Mouse (Mus musculus): ENCODE measurements at regions not wholly inside any gene's neighbourhood (a gene's known extent, or its start where the extent isn't known, plus 50 kb on each side); places are given as distances from the start of the nearest gene placed in this dataset.
A peak's percentile ranks its signal among the peaks of the same experiment; 100 is the strongest.

- ATAC-seq = peak; percentile 60
- 35% methylated on average over 7 of the region's 7 CpGs for WGBS
- no peaks in the 10 kb centered on the region for H3K27me3 ChIP-seq (replicated peaks; ENCODE audit: control insufficient read depth, insufficient read depth, low read length)
- H3K9me3 ChIP-seq (replicated peaks; ENCODE audit: control insufficient read depth, low read length) = no peaks in the 10 kb centered on the region
- no peak overlapping the region for H3K4me2 ChIP-seq (ENCODE audit: low read length)
- H3K27ac ChIP-seq (ENCODE audit: low read depth, low read length) = no peak overlapping the region
- DNase-seq (ENCODE audit: low spot score) = peak; percentile 38
- H3K4me1 ChIP-seq (ENCODE audit: control insufficient read depth, insufficient read depth, low read length) = peaks cover 9% of the 10 kb centered on the region; the same call in 1 of the 2 replicates
- H3K36me3 ChIP-seq (ENCODE audit: control insufficient read depth, insufficient read depth, low read length) = no peaks in the 10 kb centered on the region
- no peak overlapping the region for H3K4me3 ChIP-seq (ENCODE audit: low read depth, low read length)
- H3K9ac ChIP-seq (ENCODE audit: low read length) = no peak overlapping the region
Measured at GRCm38 (mm10) chr4:28298911-28299353, 514.0 kb upstream of the Epha7 start.

GRCm38 (mm10) chr4:28300018-28300440 lies 512.9 kb upstream of the Epha7 start:
- Histone ChIP-seq H3K36me3 (ENCODE audit: control insufficient read depth, insufficient read depth, low read length) (no peaks in the 10 kb centered on the region), H3K9me3 (replicated peaks; ENCODE audit: control insufficient read depth, low read length) (no peaks in the 10 kb centered on the region), H3K27ac (ENCODE audit: low read depth, low read length) (no peak overlapping the region), H3K4me3 (ENCODE audit: low read depth, low read length) (no peak overlapping the region), H3K4me2 (ENCODE audit: low read length) (peak overlapping the region; percentile 39), H3K9ac (ENCODE audit: low read length) (no peak overlapping the region), H3K27me3 (replicated peaks; ENCODE audit: control insufficient read depth, insufficient read depth, low read length) (no peaks in the 10 kb centered on the region), H3K4me1 (ENCODE audit: control insufficient read depth, insufficient read depth, low read length) (peaks cover 9% of the 10 kb centered on the region; the same call in 1 of the 2 replicates)
- 1% methylated on average over 13 of the region's 13 CpGs for WGBS
- ATAC-seq = peak; percentile 54
- DNase-seq (ENCODE audit: low spot score) = peak; percentile 74

DNA sequence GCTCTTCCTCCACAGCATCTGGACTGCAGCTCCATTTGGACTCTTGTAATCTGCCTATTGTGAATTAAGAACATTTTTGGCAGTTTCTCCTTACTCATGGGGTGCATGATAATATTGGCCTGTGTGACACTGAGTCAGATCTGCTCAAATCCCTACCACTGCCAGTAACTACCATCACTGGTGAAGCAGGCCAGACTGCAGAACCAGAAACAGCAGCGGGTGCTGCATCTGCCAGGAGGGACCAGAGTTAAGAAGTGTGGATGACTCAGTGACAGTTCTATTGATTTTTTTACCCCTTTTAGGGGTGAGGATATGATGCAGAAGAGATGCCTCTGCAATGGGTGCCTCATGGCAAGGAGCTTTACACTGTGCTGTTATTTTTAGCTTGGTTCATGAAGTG lies 511.2 kb upstream of the Epha7 start:
- 32% methylated on average over 1 of the region's 1 CpGs for whole genome bisulfite sequencing
- Histone ChIP-seq H3K36me3 (ENCODE audit: control insufficient read depth, insufficient read depth, low read length) (no peaks in the 10 kb centered on the region), H3K9me3 (replicated peaks; ENCODE audit: control insufficient read depth, low read length) (no peaks in the 10 kb centered on the region), H3K27me3 (replicated peaks; ENCODE audit: control insufficient read depth, insufficient read depth, low read length) (no peaks in the 10 kb centered on the region), H3K4me2 (ENCODE audit: low read length) (no peak overlapping the region), H3K27ac (ENCODE audit: low read depth, low read length) (no peak overlapping the region), H3K9ac (ENCODE audit: low read length) (no peak overlapping the region), H3K4me3 (ENCODE audit: low read depth, low read length) (no peak overlapping the region), H3K4me1 (ENCODE audit: control insufficient read depth, insufficient read depth, low read length) (peaks cover 9% of the 10 kb centered on the region; the same call in 1 of the 2 replicates)
- DNase-seq (ENCODE audit: low spot score) (peak; percentile 22), ATAC-seq (peak; percentile 11; the same call in 1 of the 2 replicates)

DNA sequence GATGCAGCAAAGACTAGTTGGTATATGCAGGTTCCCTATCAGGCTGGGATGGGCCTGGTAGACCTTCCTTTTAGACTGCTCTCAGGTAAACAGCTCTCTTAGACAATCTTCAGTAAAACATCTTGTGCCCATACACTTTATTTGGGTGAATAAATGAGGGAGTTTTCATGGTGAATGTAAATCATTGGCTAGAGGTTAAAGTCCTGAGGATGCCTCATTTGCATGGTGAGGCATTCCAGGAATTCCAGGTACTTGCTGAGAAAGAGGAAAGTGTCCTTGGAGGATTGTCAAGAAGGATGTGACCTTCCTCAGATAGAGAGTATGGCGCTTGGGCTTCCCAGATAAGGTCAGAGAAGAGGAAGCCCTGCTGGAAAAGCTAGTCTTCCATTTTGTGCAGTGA lies 481.9 kb upstream of the Epha7 start:
- no peak overlapping the region for H3K27ac ChIP-seq (ENCODE audit: low read depth, low read length)
- no peak overlapping the region for H3K4me2 ChIP-seq (ENCODE audit: low read length)
- 85% methylated on average over 1 of the region's 1 CpGs for WGBS
- no peaks in the 10 kb centered on the region for H3K9me3 ChIP-seq (replicated peaks; ENCODE audit: control insufficient read depth, low read length)
- no peak overlapping the region for H3K4me3 ChIP-seq (ENCODE audit: low read depth, low read length)
- no peaks in the 10 kb centered on the region for H3K36me3 ChIP-seq (ENCODE audit: control insufficient read depth, insufficient read depth, low read length)
- ATAC-seq (no peak), DNase-seq (ENCODE audit: low spot score) (no peak)
- no peak overlapping the region for H3K9ac ChIP-seq (ENCODE audit: low read length)
- no peaks in the 10 kb centered on the region for H3K27me3 ChIP-seq (replicated peaks; ENCODE audit: control insufficient read depth, insufficient read depth, low read length)
- H3K4me1 ChIP-seq (ENCODE audit: control insufficient read depth, insufficient read depth, low read length) = no peaks in the 10 kb centered on the region

DNA sequence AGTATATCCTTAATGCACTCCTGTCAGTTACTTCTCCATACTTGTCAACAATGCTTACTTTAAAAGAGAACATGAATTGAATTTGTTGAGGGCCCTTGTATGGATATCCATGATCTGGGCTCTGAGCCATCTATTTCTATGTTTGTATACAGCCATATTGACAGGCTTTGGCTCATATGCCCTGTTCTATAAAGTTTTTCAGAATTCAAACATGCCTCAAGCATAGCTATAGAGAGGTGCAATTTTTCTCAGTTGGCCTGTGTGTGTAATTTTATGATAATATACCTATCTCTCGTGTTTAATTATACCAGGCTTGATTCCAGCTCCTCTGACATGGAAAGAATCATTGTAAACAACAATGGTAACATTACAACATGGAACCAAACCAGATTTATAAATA lies 448.4 kb upstream of the Epha7 start:
- H3K27ac ChIP-seq (ENCODE audit: low read depth, low read length) = no peak overlapping the region
- DNase-seq (ENCODE audit: low spot score) (peak; percentile 28), ATAC-seq (peak; percentile 54; the same call in 1 of the 2 replicates)
- no peaks in the 10 kb centered on the region for H3K9me3 ChIP-seq (replicated peaks; ENCODE audit: control insufficient read depth, low read length)
- no peaks in the 10 kb centered on the region for H3K27me3 ChIP-seq (replicated peaks; ENCODE audit: control insufficient read depth, insufficient read depth, low read length)
- H3K4me1 ChIP-seq (ENCODE audit: control insufficient read depth, insufficient read depth, low read length) = no peaks in the 10 kb centered on the region
- 55% methylated on average over 1 of the region's 1 CpGs for WGBS
- no peak overlapping the region for H3K4me2 ChIP-seq (ENCODE audit: low read length)
- no peak overlapping the region for H3K4me3 ChIP-seq (ENCODE audit: low read depth, low read length)
- H3K36me3 ChIP-seq (ENCODE audit: control insufficient read depth, insufficient read depth, low read length) = no peaks in the 10 kb centered on the region
- H3K9ac ChIP-seq (ENCODE audit: low read length) = no peak overlapping the region

DNA sequence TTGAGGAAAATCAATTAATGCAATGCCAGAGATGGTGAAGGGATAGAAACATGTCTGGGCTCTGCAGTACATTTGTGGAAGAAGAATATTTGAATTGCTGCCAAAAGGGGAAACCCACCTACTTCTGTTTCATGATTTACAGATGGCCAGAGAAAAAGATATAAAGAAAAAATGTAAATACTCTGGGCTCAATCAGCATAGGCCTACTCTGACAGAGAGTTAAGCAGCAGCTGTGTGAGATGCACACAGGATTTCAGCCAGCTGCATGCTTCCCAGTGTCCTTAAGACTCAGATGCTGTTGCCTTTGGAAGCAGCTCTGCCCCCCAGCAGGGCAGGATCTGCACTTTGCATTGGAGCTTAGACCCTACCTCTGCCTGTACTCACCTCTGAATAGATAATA lies 435.8 kb upstream of the Epha7 start:
- DNase-seq (ENCODE audit: low spot score) = peak; percentile 53
- Histone ChIP-seq H3K27ac (ENCODE audit: low read depth, low read length) (no peak overlapping the region), H3K4me3 (ENCODE audit: low read depth, low read length) (no peak overlapping the region), H3K4me1 (ENCODE audit: control insufficient read depth, insufficient read depth, low read length) (no peaks in the 10 kb centered on the region), H3K9me3 (replicated peaks; ENCODE audit: control insufficient read depth, low read length) (no peaks in the 10 kb centered on the region), H3K27me3 (replicated peaks; ENCODE audit: control insufficient read depth, insufficient read depth, low read length) (no peaks in the 10 kb centered on the region), H3K4me2 (ENCODE audit: low read length) (no peak overlapping the region), H3K9ac (ENCODE audit: low read length) (no peak overlapping the region), H3K36me3 (ENCODE audit: control insufficient read depth, insufficient read depth, low read length) (no peaks in the 10 kb centered on the region)
- peak; percentile 63; the same call in 1 of the 2 replicates for ATAC-seq

DNA sequence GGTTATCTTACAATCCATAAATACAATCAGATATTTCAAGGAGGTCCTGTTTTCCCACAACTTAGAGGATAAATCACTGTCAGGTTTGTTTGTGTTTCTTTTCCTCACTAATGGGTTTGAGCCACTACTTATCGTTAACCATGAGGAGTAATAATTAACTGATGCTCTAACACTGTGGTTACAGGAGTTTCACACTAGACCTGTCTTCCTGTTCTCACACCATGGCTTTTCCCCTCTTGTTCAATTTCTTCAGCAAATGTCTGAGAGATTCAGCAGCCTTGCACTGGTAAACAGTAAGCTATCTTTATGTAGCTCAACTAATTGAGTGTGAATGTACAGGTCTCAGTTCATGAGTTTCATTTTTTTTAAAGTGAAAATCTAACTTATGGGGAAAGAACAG lies 434.3 kb upstream of the Epha7 start:
- ATAC-seq = no peak
- Histone ChIP-seq H3K9ac (ENCODE audit: low read length) (no peak overlapping the region), H3K9me3 (replicated peaks; ENCODE audit: control insufficient read depth, low read length) (no peaks in the 10 kb centered on the region), H3K27ac (ENCODE audit: low read depth, low read length) (no peak overlapping the region), H3K4me2 (ENCODE audit: low read length) (no peak overlapping the region), H3K36me3 (ENCODE audit: control insufficient read depth, insufficient read depth, low read length) (no peaks in the 10 kb centered on the region), H3K27me3 (replicated peaks; ENCODE audit: control insufficient read depth, insufficient read depth, low read length) (no peaks in the 10 kb centered on the region), H3K4me1 (ENCODE audit: control insufficient read depth, insufficient read depth, low read length) (no peaks in the 10 kb centered on the region), H3K4me3 (ENCODE audit: low read depth, low read length) (no peak overlapping the region)
- 55% methylated on average over 1 of the region's 1 CpGs for WGBS
- no peak for DNase-seq (ENCODE audit: low spot score)

DNA sequence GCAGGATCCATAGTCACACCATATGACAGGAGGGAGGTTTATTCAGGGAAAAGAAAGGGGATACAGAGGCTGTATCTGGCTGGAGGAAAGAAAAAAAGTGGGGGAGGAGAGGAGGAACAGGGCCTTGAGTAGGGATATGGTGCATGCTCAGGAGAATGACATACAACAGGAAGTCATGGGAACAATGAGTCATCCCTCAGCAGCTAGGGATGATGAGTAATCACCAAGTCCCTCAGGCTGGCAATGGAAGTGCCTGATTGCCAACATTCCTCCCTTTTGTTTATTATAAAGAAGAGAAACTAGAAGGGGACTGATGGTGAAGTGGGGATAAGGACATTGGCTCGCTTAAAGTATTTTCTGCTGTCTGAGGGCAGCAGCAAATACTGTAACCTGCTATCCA lies 388.6 kb upstream of the Epha7 start:
- ATAC-seq (no peak), DNase-seq (ENCODE audit: low spot score) (no peak)
- no peaks in the 10 kb centered on the region for H3K27me3 ChIP-seq (replicated peaks; ENCODE audit: control insufficient read depth, insufficient read depth, low read length)
- no peaks in the 10 kb centered on the region for H3K9me3 ChIP-seq (replicated peaks; ENCODE audit: control insufficient read depth, low read length)
- no peak overlapping the region for H3K4me2 ChIP-seq (ENCODE audit: low read length)
- H3K4me3 ChIP-seq (ENCODE audit: low read depth, low read length) = no peak overlapping the region
- H3K4me1 ChIP-seq (ENCODE audit: control insufficient read depth, insufficient read depth, low read length) = no peaks in the 10 kb centered on the region
- H3K27ac ChIP-seq (ENCODE audit: low read depth, low read length) = no peak overlapping the region
- H3K36me3 ChIP-seq (ENCODE audit: control insufficient read depth, insufficient read depth, low read length) = no peaks in the 10 kb centered on the region
- WGBS = 96% methylated on average over 1 of the region's 1 CpGs
- H3K9ac ChIP-seq (ENCODE audit: low read length) = no peak overlapping the region

DNA sequence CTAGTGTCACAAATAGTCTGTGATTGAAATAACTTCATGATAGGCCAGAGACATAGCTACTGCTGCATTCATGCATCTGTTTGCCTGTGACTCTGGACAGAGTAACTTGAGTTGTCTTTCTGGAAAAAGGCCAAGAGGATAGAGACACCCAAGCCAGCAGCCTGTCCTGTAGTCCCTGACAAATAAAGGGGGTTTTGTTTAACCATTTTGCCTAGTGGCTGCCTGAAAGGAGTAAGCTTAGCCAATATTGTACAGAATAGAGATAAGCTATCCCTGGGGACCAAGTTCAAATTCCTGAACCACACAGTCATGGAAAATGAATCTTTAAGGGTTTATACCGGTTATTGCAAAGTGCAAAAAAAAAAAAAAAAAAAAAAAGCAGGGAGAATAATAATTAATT lies 372.8 kb upstream of the Epha7 start:
- Histone ChIP-seq H3K36me3 (ENCODE audit: control insufficient read depth, insufficient read depth, low read length) (no peaks in the 10 kb centered on the region), H3K4me1 (ENCODE audit: control insufficient read depth, insufficient read depth, low read length) (no peaks in the 10 kb centered on the region), H3K27me3 (replicated peaks; ENCODE audit: control insufficient read depth, insufficient read depth, low read length) (no peaks in the 10 kb centered on the region), H3K27ac (ENCODE audit: low read depth, low read length) (no peak overlapping the region), H3K4me2 (ENCODE audit: low read length) (no peak overlapping the region), H3K9me3 (replicated peaks; ENCODE audit: control insufficient read depth, low read length) (no peaks in the 10 kb centered on the region), H3K4me3 (ENCODE audit: low read depth, low read length) (no peak overlapping the region), H3K9ac (ENCODE audit: low read length) (no peak overlapping the region)
- ATAC-seq (no peak), DNase-seq (ENCODE audit: low spot score) (peak; percentile 2)
- WGBS = 68% methylated on average over 1 of the region's 1 CpGs
